Mouse (Mus musculus) embryonic facial prominence, embryonic 14.5 days (tissue): ENCODE results near the gene Ercc1. TPM values are rescaled to one million over a fixed set of nuclear protein-coding genes. Genes with fewer than 3 reads are reported as not detected.

Experiments
- ATAC-seq: fragments of 200-750 bp; cut with Nextera tagmentation; 2 replicates; pipeline ENCODE4 v1.8.0; 2017; ENCODE audit warnings: low read depth, moderate number of reproducible peaks, moderate TSS enrichment
- DNase-seq: peaks from one replicate; pipeline ENCODE4 v3.0.0-alpha.2; 2015; ENCODE audit warnings: low spot score
- H3K27ac ChIP-seq: fragments of 300-500 bp; sonication (generic); replicated peaks from 2 replicates; pipeline ENCODE4 v1.5.1; 2014; ENCODE audit warnings: low read depth, mild to moderate bottlenecking, low read length, moderate library complexity
- H3K27me3 ChIP-seq: fragments of 300-500 bp; sonication (generic); replicated peaks from 2 replicates; pipeline ENCODE4 v1.6.1; 2014; ENCODE audit warnings: low read length; ENCODE audit not compliant: control insufficient read depth, insufficient read depth
- H3K36me3 ChIP-seq: fragments of 300-500 bp; sonication (generic); 2 replicates; pipeline ENCODE4 v1.6.1; 2014; ENCODE audit warnings: low read length, mixed read lengths; ENCODE audit not compliant: control insufficient read depth, insufficient read depth
- H3K4me1 ChIP-seq: fragments of 300-500 bp; sonication (generic); 2 replicates; pipeline ENCODE4 v1.6.1; 2014; ENCODE audit warnings: antibody characterized with exemption, low read length; ENCODE audit not compliant: control insufficient read depth, insufficient read depth
- H3K4me2 ChIP-seq: fragments of 300-500 bp; sonication (generic); 2 replicates; pipeline ENCODE4 v1.6.1; 2014; ENCODE audit warnings: low read depth, mild to moderate bottlenecking, low read length, moderate library complexity, mixed read lengths
- H3K4me3 ChIP-seq: fragments of 300-500 bp; sonication (generic); 2 replicates; pipeline ENCODE4 v1.5.1; 2014; ENCODE audit warnings: low read depth, mild to moderate bottlenecking, low read length
- H3K9ac ChIP-seq: fragments of 300-500 bp; sonication (generic); 2 replicates; pipeline ENCODE4 v1.6.1; 2014; ENCODE audit warnings: low read depth, mild to moderate bottlenecking, low read length, moderate library complexity, mixed read lengths
- H3K9me3 ChIP-seq: fragments of 300-500 bp; sonication (generic); 2 replicates; pipeline ENCODE4 v1.6.1; 2016; ENCODE audit warnings: low read length; ENCODE audit not compliant: control insufficient read depth
- WGBS: fragments of 180-500 bp; shearing (Covaris S2); extraction: QIAGEN DNeasy Blood & Tissue Kit; methylation state at CpG from one replicate; pipeline ENCODE4 v1.1.7; 2014; 5-methylcytosine and 5-hydroxymethylcytosine counted together
- polyA plus RNA-seq: library from polyadenylated mRNA; unstranded; fragments of >200 nt; fragmentation: Nextera tagmentation; extraction: Ambion mirVana; gene quantifications from 2 replicates; pipeline ENCODE4 v1.2.1, GENCODE M21; 2014

Ercc1 gene
- polyA plus RNA-seq, 1 experiment from 2014 or later = 64.0 TPM

DNA sequence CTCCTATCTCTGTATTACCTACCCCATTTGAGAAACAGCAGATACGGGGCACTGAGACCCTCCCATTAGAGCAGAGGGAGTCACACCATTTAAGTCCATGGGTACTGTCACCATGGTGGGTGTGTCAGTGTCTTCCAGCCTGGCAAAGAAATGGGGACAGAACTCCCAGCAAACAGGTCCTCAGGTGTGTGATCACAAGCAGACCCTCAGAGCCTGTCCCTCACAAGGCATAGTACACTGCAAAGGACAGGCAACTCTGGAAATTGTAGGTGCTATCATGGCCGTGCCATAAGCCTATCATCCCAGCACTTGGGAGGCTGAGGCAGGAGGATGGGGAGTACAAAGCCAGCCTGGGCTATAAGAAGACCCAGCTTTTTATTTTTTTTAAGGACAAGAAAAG lies 26.4 kb upstream of the Ercc1 start:
- H3K9ac ChIP-seq = no peak overlapping the region
- peaks cover 9% of the 10 kb centered on the region; the same call in 1 of the 2 replicates for H3K4me1 ChIP-seq
- H3K27ac ChIP-seq = no peak overlapping the region
- no peaks in the 10 kb centered on the region for H3K36me3 ChIP-seq
- ATAC-seq (no peak), DNase-seq (no peak)
- peaks cover 5% of the 10 kb centered on the region for H3K27me3 ChIP-seq
- 61% methylated on average over 2 of the region's 2 CpGs for WGBS
- no peak overlapping the region for H3K4me3 ChIP-seq
- no peaks in the 10 kb centered on the region for H3K9me3 ChIP-seq
- H3K4me2 ChIP-seq = no peak overlapping the region

DNA sequence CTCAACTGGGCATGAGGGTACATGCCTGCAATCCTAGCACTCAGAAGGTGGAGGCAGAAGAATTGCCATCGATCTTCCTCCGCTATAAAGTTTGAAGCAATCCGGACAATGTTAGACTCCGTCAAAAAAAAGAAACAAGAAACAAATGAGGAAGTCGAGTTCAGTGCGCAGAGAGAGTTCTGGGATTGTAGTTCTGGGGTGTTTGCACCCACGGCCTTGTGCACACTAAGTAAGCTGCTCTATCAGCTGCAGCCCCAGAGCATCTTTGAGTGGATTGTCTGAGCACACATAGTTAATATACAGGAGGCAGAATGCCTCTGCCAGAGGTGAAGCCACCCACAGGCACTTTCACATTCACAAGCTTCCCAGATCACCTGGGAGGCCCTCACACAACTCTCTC lies 25.9 kb upstream of the Ercc1 start:
- no peak for ATAC-seq
- Histone ChIP-seq H3K4me3 (no peak overlapping the region), H3K36me3 (no peaks in the 10 kb centered on the region), H3K9ac (no peak overlapping the region), H3K27ac (no peak overlapping the region), H3K4me2 (no peak overlapping the region), H3K4me1 (peaks cover 9% of the 10 kb centered on the region; the same call in 1 of the 2 replicates), H3K9me3 (no peaks in the 10 kb centered on the region), H3K27me3 (peaks cover 5% of the 10 kb centered on the region)
- no peak for DNase-seq
- 75% methylated on average over 7 of the region's 7 CpGs for whole genome bisulfite sequencing

DNA sequence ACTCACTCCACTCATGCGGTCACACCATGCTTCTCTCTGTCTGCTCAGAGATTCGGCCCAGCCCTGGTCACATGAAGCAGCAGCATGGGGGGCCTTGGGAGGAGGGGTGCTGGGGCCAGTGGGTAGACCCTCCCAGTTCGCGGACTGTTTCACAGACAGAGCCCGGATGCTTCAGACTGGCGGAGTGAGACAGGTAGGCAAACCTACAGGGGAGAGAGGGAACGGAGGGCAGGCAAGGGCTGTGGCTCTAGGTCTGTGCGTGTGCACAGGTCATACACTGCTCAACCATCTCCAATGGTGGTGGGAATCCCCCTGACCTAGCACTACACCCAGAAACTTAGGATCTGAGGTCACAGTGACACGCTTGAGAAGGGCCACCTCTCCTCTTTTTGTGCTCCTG lies 25.1 kb upstream of the Ercc1 start:
- peaks cover 5% of the 10 kb centered on the region for H3K27me3 ChIP-seq
- H3K9me3 ChIP-seq = no peaks in the 10 kb centered on the region
- ATAC-seq (peak; percentile 59), DNase-seq (no peak)
- no peaks in the 10 kb centered on the region for H3K36me3 ChIP-seq
- peak overlapping the region; percentile 87 for H3K4me2 ChIP-seq
- 21% methylated on average over 9 of the region's 9 CpGs for WGBS
- H3K9ac ChIP-seq = peak overlapping the region; percentile 73
- peaks cover 9% of the 10 kb centered on the region; the same call in 1 of the 2 replicates for H3K4me1 ChIP-seq
- no peak overlapping the region; the same call in 1 of the 2 replicates for H3K27ac ChIP-seq
- H3K4me3 ChIP-seq = peak overlapping the region; percentile 53

DNA sequence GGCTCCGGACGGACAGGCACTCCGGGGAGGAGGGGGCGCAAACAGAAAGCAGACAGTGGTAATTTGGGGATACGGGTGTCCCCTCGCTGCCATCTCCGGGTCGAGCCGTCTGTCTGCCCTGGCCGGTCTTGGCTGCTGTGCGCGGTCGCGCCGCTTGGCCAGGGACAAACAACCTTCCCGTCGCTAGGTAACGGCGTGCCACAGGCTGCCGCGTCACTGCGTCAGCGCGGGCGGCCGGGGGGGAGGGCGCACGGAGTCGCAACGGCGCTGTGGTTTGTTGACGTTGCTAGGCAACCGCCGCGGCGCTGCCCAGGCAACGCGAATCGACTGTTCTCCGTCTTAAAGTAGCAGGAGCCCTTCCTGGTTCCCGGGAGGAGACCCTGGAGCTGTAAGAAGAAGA lies 24.7 kb upstream of the Ercc1 start:
- Histone ChIP-seq H3K9ac (peak overlapping the region; percentile 73), H3K4me3 (peak overlapping the region; percentile 53), H3K27ac (no peak overlapping the region; the same call in 1 of the 2 replicates), H3K9me3 (no peaks in the 10 kb centered on the region), H3K27me3 (peaks cover 5% of the 10 kb centered on the region), H3K4me2 (peak overlapping the region; percentile 87), H3K36me3 (no peaks in the 10 kb centered on the region), H3K4me1 (peaks cover 9% of the 10 kb centered on the region; the same call in 1 of the 2 replicates)
- peak; percentile 97 for DNase-seq
- ATAC-seq = peak; percentile 95
- 0% methylated on average over 20 of the region's 41 CpGs for WGBS

DNA sequence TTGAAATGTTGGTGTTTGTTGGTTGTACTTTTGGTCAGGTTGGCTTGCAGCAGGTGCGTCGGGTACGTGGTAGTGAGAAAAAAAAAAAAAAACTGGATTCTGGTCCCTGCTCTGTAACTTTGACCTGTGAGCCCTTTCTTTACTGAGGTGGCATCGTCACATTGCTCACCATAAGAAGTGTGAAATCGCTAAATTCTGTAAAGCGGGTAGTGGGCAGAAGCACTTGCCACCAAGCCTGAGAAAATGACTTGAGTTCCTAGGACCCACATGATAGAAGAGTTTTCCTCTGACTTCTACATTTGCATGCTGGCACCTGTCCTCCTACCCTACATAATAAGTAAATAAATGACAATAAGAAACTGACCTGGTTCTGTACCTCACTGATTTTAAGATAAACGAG lies 23.9 kb upstream of the Ercc1 start:
- Histone ChIP-seq H3K4me2 (peak overlapping the region; percentile 87), H3K27me3 (peaks cover 5% of the 10 kb centered on the region), H3K27ac (no peak overlapping the region), H3K4me1 (peaks cover 9% of the 10 kb centered on the region; the same call in 1 of the 2 replicates), H3K4me3 (peak overlapping the region; percentile 53; the same call in 1 of the 2 replicates), H3K36me3 (no peaks in the 10 kb centered on the region), H3K9ac (peak overlapping the region; percentile 73; the same call in 1 of the 2 replicates), H3K9me3 (no peaks in the 10 kb centered on the region)
- 42% methylated on average over 7 of the region's 7 CpGs for WGBS
- ATAC-seq = no peak
- DNase-seq = no peak

DNA sequence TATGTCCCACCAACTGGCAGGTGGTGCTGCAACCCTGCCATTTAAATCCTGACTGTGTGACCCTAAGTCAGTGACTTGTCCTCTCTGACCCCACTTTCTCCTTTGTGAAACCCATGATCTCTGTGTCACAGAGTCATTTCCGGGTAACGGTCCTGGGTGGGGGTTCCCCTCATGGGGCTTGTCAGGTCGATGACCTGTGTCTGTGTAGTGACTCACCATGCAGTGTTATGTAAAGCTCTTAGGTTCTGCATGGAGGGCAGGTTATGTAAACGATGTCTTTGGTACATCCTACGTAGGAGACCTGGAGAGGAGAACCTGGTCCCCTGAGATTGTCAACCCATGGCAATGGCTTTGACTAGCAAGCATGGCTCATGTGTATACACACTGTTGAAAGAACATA lies 23.1 kb upstream of the Ercc1 start:
- Histone ChIP-seq H3K27me3 (no peaks in the 10 kb centered on the region; the same call in none of the 2 replicates), H3K27ac (no peak overlapping the region), H3K4me3 (no peak overlapping the region), H3K36me3 (no peaks in the 10 kb centered on the region), H3K4me1 (peaks cover 13% of the 10 kb centered on the region), H3K9ac (no peak overlapping the region), H3K9me3 (no peaks in the 10 kb centered on the region), H3K4me2 (no peak overlapping the region)
- WGBS = 59% methylated on average over 5 of the region's 5 CpGs
- ATAC-seq (no peak), DNase-seq (no peak)

DNA sequence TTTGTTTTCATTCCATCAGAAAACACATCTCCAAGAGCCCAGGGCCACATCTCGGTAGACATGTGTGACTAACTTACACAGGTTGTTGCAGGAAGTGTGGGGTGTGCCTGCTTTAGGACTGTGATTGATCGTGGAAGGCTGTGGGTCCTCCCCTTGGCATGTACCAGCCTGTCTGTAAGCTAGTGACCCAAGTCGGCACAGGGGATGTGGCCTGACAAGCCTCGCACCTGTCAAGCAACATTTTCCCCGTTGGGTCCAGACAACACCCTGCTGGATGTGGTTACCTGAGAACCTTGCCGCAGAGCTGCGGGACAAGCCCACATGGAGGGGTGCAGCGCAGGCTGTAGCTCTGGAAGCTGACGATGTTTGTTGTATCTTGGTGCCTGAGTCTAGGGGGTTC lies 22.1 kb upstream of the Ercc1 start:
- H3K27ac ChIP-seq = no peak overlapping the region
- peak; percentile 71 for DNase-seq

DNA sequence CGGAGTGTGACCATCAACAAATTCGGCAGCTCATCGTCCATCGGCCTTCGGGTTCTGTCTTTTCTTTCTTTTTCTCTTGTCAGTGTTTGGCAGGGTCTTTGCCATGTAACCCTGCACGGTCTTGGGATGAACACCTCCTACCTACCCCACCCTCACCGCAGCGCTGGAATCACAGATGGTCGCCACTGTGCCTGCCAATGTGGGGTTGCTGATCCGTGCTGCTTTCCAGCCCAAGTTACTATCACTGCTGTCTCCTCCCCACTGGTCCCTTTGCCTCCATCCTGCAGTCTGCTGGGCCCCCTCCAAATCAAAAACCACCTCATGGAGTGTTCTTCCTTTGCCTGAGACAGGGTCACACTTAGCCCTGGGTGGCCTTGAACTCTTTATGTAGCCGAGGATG lies 20.4 kb upstream of the Ercc1 start:
- H3K36me3 ChIP-seq = no peaks in the 10 kb centered on the region
- no peak overlapping the region for H3K27ac ChIP-seq
- WGBS = 89% methylated on average over 11 of the region's 11 CpGs
- ATAC-seq = no peak
- no peaks in the 10 kb centered on the region; the same call in 1 of the 2 replicates for H3K27me3 ChIP-seq
- peaks cover 19% of the 10 kb centered on the region for H3K4me1 ChIP-seq
- no peak overlapping the region for H3K4me2 ChIP-seq
- no peaks in the 10 kb centered on the region; the same call in 1 of the 2 replicates for H3K9me3 ChIP-seq
- no peak for DNase-seq
- no peak overlapping the region for H3K9ac ChIP-seq
- H3K4me3 ChIP-seq = no peak overlapping the region

More for the DNA sequence above, 22.1 kb upstream of the Ercc1 start:
- no peak overlapping the region for H3K4me2 ChIP-seq
- no peak overlapping the region for H3K9ac ChIP-seq
- ATAC-seq = peak; percentile 9; the same call in 1 of the 2 replicates
- H3K36me3 ChIP-seq = no peaks in the 10 kb centered on the region
- H3K9me3 ChIP-seq = no peaks in the 10 kb centered on the region
- 48% methylated on average over 9 of the region's 9 CpGs for WGBS
- peaks cover 19% of the 10 kb centered on the region for H3K4me1 ChIP-seq
- H3K4me3 ChIP-seq = no peak overlapping the region
- no peaks in the 10 kb centered on the region; the same call in 1 of the 2 replicates for H3K27me3 ChIP-seq
